Mouse (Mus musculus) spleen, adult 2 months (tissue): ENCODE results near the gene Alox12.

Source experiments
- CTCF ChIP-seq: fragments of 200-500 bp; IDR thresholded peaks from 2 replicates; pipeline ENCODE4 v1.5.1; 2011; ENCODE audit warnings: mild to moderate bottlenecking, inconsistent platforms; ENCODE audit not compliant: insufficient read depth, insufficient read length, insufficient replicate concordance; ENCODE audit errors: extremely low read depth
- POLR2A ChIP-seq: fragments of 200-500 bp; IDR thresholded peaks from 2 replicates; pipeline ENCODE4 v1.6.1; 2011; ENCODE audit warnings: low read depth, low read length, inconsistent platforms

- TF ChIP-seq CTCF (no peak), POLR2A (no peak)
Observed at GRCm38 (mm10) chr11:70198332-70198731, 56.8 kb downstream of the Alox12 start.
